ENCODE assay signal across 22 mouse cellular contexts in the genomic region with DNA sequence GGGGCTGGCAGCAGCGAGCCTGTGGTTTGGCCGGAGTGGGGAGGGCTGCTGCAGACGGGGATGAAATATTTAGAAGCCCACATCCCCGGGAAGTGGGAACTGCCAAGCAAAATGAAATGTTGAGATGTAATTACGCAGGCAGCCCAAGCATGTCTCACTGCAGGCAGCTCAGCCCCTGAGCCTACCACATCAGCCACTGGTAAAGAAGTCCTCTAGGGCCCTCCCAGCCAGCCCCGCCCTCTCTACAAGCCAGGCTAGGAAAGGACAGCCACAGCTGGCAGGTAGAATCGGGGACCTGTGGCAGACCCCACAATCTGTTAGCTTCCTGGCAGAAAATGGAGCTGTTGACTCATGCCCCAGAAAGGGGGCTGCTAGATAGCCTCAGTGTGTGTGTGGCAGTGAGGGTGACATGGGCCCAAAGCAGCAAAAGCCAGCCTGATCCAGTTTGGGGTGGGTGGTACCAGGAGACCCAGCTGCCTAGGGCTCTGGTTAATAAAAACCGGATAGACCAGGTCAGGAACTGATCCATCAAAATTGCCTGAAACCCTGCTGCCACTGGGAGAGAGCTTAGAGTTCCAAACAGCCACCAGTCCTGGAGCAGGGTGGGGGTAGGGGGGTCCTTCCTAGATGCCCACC. TPM values are rescaled to one million over a fixed set of nuclear protein-coding genes. Genes with fewer than 3 reads are reported as not detected.
A peak's percentile ranks its signal among the peaks of the same experiment; 100 is the strongest.
DNase-seq lines count a peak whose midpoint lies in the region; ATAC-seq lines count a peak whose summit lies in the region.
"Had no signal": no experiment of that assay in that cellular context is flagged by ENCODE, and none has a peak within 500 bp of the region (broad histone marks: within the 10 kb centered on the region; RNA-seq: fewer than 3 reads in every experiment).

No protein-coding gene starts in this region.

- no peak overlapping the region for H3K4me2 ChIP-seq in embryonic facial prominence, embryonic 14.5 days (ENCODE audit: low read depth, low read length)
- no peak overlapping the region for H3K4me2 ChIP-seq in midbrain, embryonic 14.5 days (ENCODE audit: low read length)
- H3K4me2 ChIP-seq in forebrain, embryonic 16.5 days (ENCODE audit: low read length): no peak overlapping the region
- H3K4me2 ChIP-seq: forebrain, embryonic 12.5 days had no signal

- H3K9me3 ChIP-seq in embryonic facial prominence, embryonic 14.5 days (ENCODE audit: control insufficient read depth, low read length): no peaks in the 10 kb centered on the region
- H3K9me3 ChIP-seq in embryonic facial prominence, embryonic 10.5 days: no peaks in the 10 kb centered on the region
- H3K9me3 ChIP-seq in midbrain, embryonic 14.5 days (ENCODE audit: control insufficient read depth, low read length): no peaks in the 10 kb centered on the region
- H3K9me3 ChIP-seq in forebrain, embryonic 16.5 days (ENCODE audit: control insufficient read depth, low read length): no peaks in the 10 kb centered on the region
- H3K9me3 ChIP-seq: forebrain, embryonic 12.5 days; heart, embryonic 10.5 days had no signal

- WGBS in embryonic facial prominence, embryonic 14.5 days: 47% methylated on average over 8 of the region's 8 CpGs
- WGBS in embryonic facial prominence, embryonic 10.5 days: 60% methylated on average over 8 of the region's 8 CpGs
- 45% methylated on average over 8 of the region's 8 CpGs for WGBS in midbrain, embryonic 14.5 days
- 57% methylated on average over 8 of the region's 8 CpGs for WGBS in forebrain, embryonic 16.5 days

- peak; percentile 35 for DNase-seq in embryonic facial prominence, embryonic 14.5 days (ENCODE audit: low spot score)
- no peak for DNase-seq in embryonic facial prominence, embryonic 10.5 days (ENCODE audit: low spot score)
- peak; percentile 68 for DNase-seq in ZHBTc4 (ENCODE audit: low read depth, low spot score)
- DNase-seq in kidney, adult 9 months: peak; percentile 24
- DNase-seq in midbrain, embryonic 14.5 days: peak; percentile 45
- no peak for DNase-seq in gastrocnemius, postnatal 4 days (ENCODE audit: low spot score in 2 of 2)
- no peak for DNase-seq in right cerebral cortex, postnatal 36 days (ENCODE audit: low spot score in 2 of 2)
- DNase-seq: adrenal gland, postnatal 25 days; cerebellum, adult 9-11 months; gastrocnemius, postnatal 36 days; heart, postnatal 10 days; left cerebral cortex, postnatal 4 days; lung, adult 2 months; lung, postnatal 4 days; spleen, adult 18-20 months; thymus, adult 18-20 months had no signal

- H3K4me3 ChIP-seq in embryonic facial prominence, embryonic 14.5 days (ENCODE audit: low read depth, low read length): no peak overlapping the region
- H3K4me3 ChIP-seq in embryonic facial prominence, embryonic 10.5 days: no peak overlapping the region
- no peak overlapping the region for H3K4me3 ChIP-seq in midbrain, embryonic 14.5 days (replicated peaks; ENCODE audit: low read depth, low read length)
- H3K4me3 ChIP-seq in forebrain, embryonic 16.5 days (replicated peaks; ENCODE audit: low read length): no peak overlapping the region
- H3K4me3 ChIP-seq: forebrain, embryonic 12.5 days; heart, embryonic 10.5 days had no signal

- H3K27ac ChIP-seq in embryonic facial prominence, embryonic 14.5 days (replicated peaks; ENCODE audit: low read depth, low read length): no peak overlapping the region
- H3K27ac ChIP-seq in embryonic facial prominence, embryonic 10.5 days (replicated peaks): no peak overlapping the region
- H3K27ac ChIP-seq in midbrain, embryonic 14.5 days (replicated peaks; ENCODE audit: low read depth, low read length): peak overlapping the region; percentile 55; the same call in 1 of the 2 replicates
- no peak overlapping the region for H3K27ac ChIP-seq in forebrain, embryonic 16.5 days (ENCODE audit: low read length)
- H3K27ac ChIP-seq: forebrain, embryonic 12.5 days; heart, embryonic 10.5 days had no signal

- no peak overlapping the region for H3K9ac ChIP-seq in embryonic facial prominence, embryonic 14.5 days (ENCODE audit: low read depth, low read length)
- H3K9ac ChIP-seq in midbrain, embryonic 14.5 days (replicated peaks; ENCODE audit: low read length): no peak overlapping the region
- H3K9ac ChIP-seq in forebrain, embryonic 16.5 days (replicated peaks; ENCODE audit: low read depth, low read length): no peak overlapping the region
- H3K9ac ChIP-seq: forebrain, embryonic 12.5 days had no signal

- no peaks in the 10 kb centered on the region for H3K27me3 ChIP-seq in embryonic facial prominence, embryonic 14.5 days (replicated peaks; ENCODE audit: control insufficient read depth, insufficient read depth, low read length)
- no peaks in the 10 kb centered on the region for H3K27me3 ChIP-seq in embryonic facial prominence, embryonic 10.5 days (replicated peaks; ENCODE audit: low read depth, poor library complexity, severe bottlenecking)
- no peaks in the 10 kb centered on the region for H3K27me3 ChIP-seq in midbrain, embryonic 14.5 days (ENCODE audit: control insufficient read depth, insufficient read depth, low read length)
- H3K27me3 ChIP-seq in forebrain, embryonic 16.5 days (replicated peaks; ENCODE audit: control insufficient read depth, insufficient read depth, low read length): no peaks in the 10 kb centered on the region

- H3K36me3 ChIP-seq in embryonic facial prominence, embryonic 14.5 days (ENCODE audit: control insufficient read depth, insufficient read depth, low read length): no peaks in the 10 kb centered on the region
- no peaks in the 10 kb centered on the region for H3K36me3 ChIP-seq in embryonic facial prominence, embryonic 10.5 days (replicated peaks)
- H3K36me3 ChIP-seq in midbrain, embryonic 14.5 days (ENCODE audit: control insufficient read depth, insufficient read depth, low read length): no peaks in the 10 kb centered on the region
- H3K36me3 ChIP-seq in forebrain, embryonic 16.5 days (ENCODE audit: control insufficient read depth, insufficient read depth): no peaks in the 10 kb centered on the region
- H3K36me3 ChIP-seq: forebrain, embryonic 12.5 days; heart, embryonic 10.5 days had no signal

- H3K4me1 ChIP-seq in embryonic facial prominence, embryonic 14.5 days (ENCODE audit: control insufficient read depth, insufficient read depth, low read length): peaks cover 6% of the 10 kb centered on the region; the same call in 1 of the 2 replicates
- H3K4me1 ChIP-seq in embryonic facial prominence, embryonic 10.5 days: peaks cover 6% of the 10 kb centered on the region; the same call in 1 of the 2 replicates
- peaks cover 24% of the 10 kb centered on the region for H3K4me1 ChIP-seq in midbrain, embryonic 14.5 days (ENCODE audit: control insufficient read depth, insufficient read depth, low read length)
- peaks cover 5% of the 10 kb centered on the region; the same call in 1 of the 2 replicates for H3K4me1 ChIP-seq in forebrain, embryonic 16.5 days (replicated peaks; ENCODE audit: control insufficient read depth, insufficient read depth, low read length)
- H3K4me1 ChIP-seq: heart, embryonic 10.5 days had no signal

- no peak; the same call in 1 of the 2 replicates for ATAC-seq in embryonic facial prominence, embryonic 14.5 days (ENCODE audit: low read depth)
- no peak for ATAC-seq in midbrain, embryonic 14.5 days (ENCODE audit: low FRiP score, low TSS enrichment)
- ATAC-seq in forebrain, embryonic 16.5 days: no peak

RNA-seq across cellular contexts. Expression of gene Grm4, which starts 56.8 kb away (rescaled TPM):
- 0.97 and 1.2 TPM in 2 replicates for polyA plus RNA-seq in embryonic facial prominence, embryonic 14.5 days (2014; fragmentation: Nextera tagmentation; extraction: Ambion mirVana)
- polyA plus RNA-seq in embryonic facial prominence, embryonic 10.5 days (2016; fragmentation: Nextera tagmentation; extraction: Ambion mirVana): 0.96 and 1.3 TPM in 2 replicates
- 9.8 and 10.1 TPM in 2 replicates for polyA plus RNA-seq in midbrain, embryonic 14.5 days (2014; fragmentation: Nextera tagmentation; extraction: Ambion mirVana)
- under 1 TPM; 0.29 to 0.39 TPM for total RNA-seq in gastrocnemius, postnatal 4 days (2021)
- polyA plus RNA-seq in forebrain, embryonic 16.5 days (2015; fragmentation: Nextera tagmentation; extraction: Ambion mirVana): 3.0 and 4.0 TPM in 2 replicates
- total RNA-seq: CH12.LX; liver, adult 2 months; monocyte, adult 5-6 weeks had no signal
- polyA plus RNA-seq: liver, adult 2 months had no signal

Comparison
In these comparisons a context has a peak if more than half of its experiments do, and no peak if none do; other contexts are left out.
1. DNase-seq: peak in embryonic facial prominence, embryonic 14.5 days (single experiment), ZHBTc4 (single experiment), kidney, adult 9 months (single experiment) and midbrain, embryonic 14.5 days (single experiment); none in embryonic facial prominence, embryonic 10.5 days (single experiment), gastrocnemius, postnatal 4 days (0 of 2) and right cerebral cortex, postnatal 36 days (0 of 2).